Mouse (Mus musculus) heart, postnatal 0 days (tissue): Measurements from ENCODE around the gene Gmds. TPM values are rescaled to one million over a fixed set of nuclear protein-coding genes. Genes with fewer than 3 reads are reported as not detected.

Experiments
- ATAC-seq: fragments of 200-750 bp; cut with Nextera tagmentation; 2 replicates; pipeline ENCODE4 v1.8.0; 2017; ENCODE audit warnings: low read depth, moderate number of reproducible peaks, moderate library complexity; ENCODE audit not compliant: insufficient read depth
- DNase-seq: peaks from one replicate; pipeline ENCODE4 v3.0.0-alpha.2; 2016; ENCODE audit warnings: low spot score
- H3K27ac ChIP-seq: fragments of 300-500 bp; sonication (generic); 2 replicates; pipeline ENCODE4 v1.5.1; 2014; ENCODE audit warnings: low read depth, mild to moderate bottlenecking
- H3K27me3 ChIP-seq: fragments of 300-500 bp; sonication (generic); 2 replicates; pipeline ENCODE4 v1.6.1; 2014; ENCODE audit warnings: low read length, mixed read lengths; ENCODE audit not compliant: control insufficient read depth, insufficient read depth
- H3K36me3 ChIP-seq: fragments of 300-500 bp; sonication (generic); replicated peaks from 2 replicates; pipeline ENCODE4 v1.6.1; 2014; ENCODE audit warnings: low read length, mixed read lengths; ENCODE audit not compliant: control insufficient read depth, insufficient read depth
- H3K4me1 ChIP-seq: fragments of 300-500 bp; sonication (generic); 2 replicates; pipeline ENCODE4 v1.6.1; 2014; ENCODE audit warnings: antibody characterized with exemption; ENCODE audit not compliant: control insufficient read depth, insufficient read depth
- H3K4me2 ChIP-seq: fragments of 300-500 bp; sonication (generic); 2 replicates; pipeline ENCODE4 v1.6.1; 2014; ENCODE audit warnings: low read depth, mild to moderate bottlenecking, low read length, moderate library complexity
- H3K4me3 ChIP-seq: fragments of 300-500 bp; sonication (generic); 2 replicates; pipeline ENCODE4 v1.5.1; 2014; ENCODE audit warnings: low read depth, low read length
- H3K9ac ChIP-seq: fragments of 300-500 bp; sonication (generic); replicated peaks from 2 replicates; pipeline ENCODE4 v1.6.1; 2014; ENCODE audit warnings: low read depth, low read length, mixed read lengths
- H3K9me3 ChIP-seq: fragments of 300-500 bp; sonication (generic); replicated peaks from 2 replicates; pipeline ENCODE4 v1.6.1; 2016; ENCODE audit warnings: low read length; ENCODE audit not compliant: control insufficient read depth
- CTCF ChIP-seq: IDR thresholded peaks from 2 replicates; pipeline ENCODE4 v1.5.1; 2016; ENCODE audit warnings: antibody characterized with exemption, control low read depth, low read depth
- EP300 ChIP-seq: IDR thresholded peaks from 2 replicates; pipeline ENCODE4 v1.6.1; 2016; ENCODE audit warnings: antibody characterized with exemption, low read depth
- WGBS: fragments of 180-500 bp; shearing (Covaris S2); extraction: QIAGEN DNeasy Blood & Tissue Kit; methylation state at CpG from one replicate; pipeline ENCODE4 v1.1.7; 2014; 5-methylcytosine and 5-hydroxymethylcytosine counted together
- polyA plus RNA-seq: library from polyadenylated mRNA; unstranded; fragments of >200 nt; fragmentation: Nextera tagmentation; extraction: Ambion mirVana; gene quantifications from 2 replicates; pipeline ENCODE4 v1.2.1, GENCODE M21; 2015
- total RNA-seq: library from RNA; depleted of rRNA; stranded (reverse); fragments of >200 nt; gene quantifications from 2 replicates; pipeline ENCODE4 v1.2.3, GENCODE M21; 2014; ENCODE audit warnings: low replicate concordance

The Gmds gene
- total and polyA plus RNA-seq, 2 experiments from 2014 or later, result 1.3 to 13.0 TPM

DNA sequence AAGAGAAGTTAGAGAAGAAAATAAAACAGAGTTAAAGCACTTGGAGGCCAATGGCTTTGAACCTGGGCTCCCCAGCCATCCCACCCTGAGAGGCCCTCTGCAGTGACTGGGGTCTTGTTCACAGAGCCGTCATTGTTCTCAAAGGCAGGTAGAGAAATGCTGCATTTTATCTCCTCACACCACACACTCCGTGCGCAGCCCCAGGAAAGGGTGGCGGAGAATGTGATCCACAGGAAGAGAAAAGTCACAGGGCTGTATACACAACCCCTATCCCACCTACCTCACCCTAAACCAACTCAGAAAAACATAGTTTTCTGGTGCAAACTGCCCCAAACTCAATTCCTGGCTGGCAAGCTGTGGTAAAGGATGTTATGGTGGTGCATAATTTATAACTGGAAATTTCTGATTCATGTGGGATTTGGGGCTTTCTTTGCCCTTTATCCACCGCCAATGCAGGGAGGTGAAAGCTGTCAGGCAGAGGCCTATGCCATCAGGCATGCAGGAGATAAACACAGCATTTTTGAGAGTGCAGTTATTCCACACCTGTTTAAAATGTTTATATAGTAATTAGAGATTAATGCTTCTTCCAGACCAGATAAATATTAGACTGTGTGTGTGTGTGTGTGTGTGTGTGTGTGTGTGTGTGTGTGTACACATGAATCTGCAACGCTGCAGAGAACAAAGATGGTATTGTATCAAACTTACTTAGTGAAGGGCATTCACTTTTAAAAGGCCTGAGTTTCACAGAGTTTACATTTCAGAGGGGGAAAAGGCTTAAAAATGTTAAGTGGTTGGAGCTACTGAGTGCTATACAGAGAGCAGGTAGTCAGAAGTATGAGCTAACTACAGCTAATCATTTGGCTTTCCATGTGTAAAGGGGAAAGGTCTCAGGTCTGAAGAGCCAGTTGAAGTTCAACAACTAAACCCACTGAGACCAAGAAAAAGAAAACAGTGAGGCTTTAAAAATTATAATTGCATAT, 290.3 kb downstream of the Gmds start:
- Histone ChIP-seq H3K27ac (no peak overlapping the region), H3K4me3 (no peak overlapping the region), H3K27me3 (no peaks in the 10 kb centered on the region), H3K4me2 (no peak overlapping the region), H3K9ac (no peak overlapping the region), H3K4me1 (no peaks in the 10 kb centered on the region), H3K9me3 (no peaks in the 10 kb centered on the region), H3K36me3 (no peaks in the 10 kb centered on the region)
- ATAC-seq, result no peak
- WGBS, result 62% methylated on average over 6 of the region's 6 CpGs
- TF ChIP-seq CTCF, result no peak
- no peak for TF ChIP-seq EP300
- DNase-seq, result no peak

DNA sequence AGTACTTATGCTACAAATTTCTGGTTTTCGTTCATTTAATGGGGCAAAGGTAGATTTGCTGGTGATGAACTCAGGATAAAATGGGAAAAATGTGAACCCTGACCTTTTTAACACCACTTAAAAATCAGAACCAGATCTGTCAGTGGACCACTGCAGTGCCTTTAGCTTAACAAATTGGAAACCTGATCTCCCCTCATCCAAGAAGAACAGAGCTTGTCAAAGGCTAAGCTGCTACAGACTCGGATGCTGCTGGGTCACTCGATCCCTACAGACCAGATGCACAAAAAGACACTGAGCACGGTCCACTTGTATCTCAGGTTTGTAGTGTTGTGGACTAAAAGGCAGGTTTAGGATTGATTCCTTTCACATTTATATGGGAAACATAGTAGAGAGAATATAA, 291.6 kb downstream of the Gmds start:
- Histone ChIP-seq H3K27me3 (no peaks in the 10 kb centered on the region), H3K27ac (no peak overlapping the region), H3K4me3 (no peak overlapping the region), H3K4me1 (0 out of 2 replicates have a peak, but pooled peaks cover 5% of the 10 kb centered on the region), H3K9me3 (no peaks in the 10 kb centered on the region), H3K9ac (no peak overlapping the region), H3K36me3 (no peaks in the 10 kb centered on the region), H3K4me2 (no peak overlapping the region)
- TF ChIP-seq EP300, result no peak
- no peak for TF ChIP-seq CTCF
- DNase-seq (no peak), ATAC-seq (no peak)
- whole genome bisulfite sequencing, result 55% methylated on average over 4 of the region's 4 CpGs

DNA sequence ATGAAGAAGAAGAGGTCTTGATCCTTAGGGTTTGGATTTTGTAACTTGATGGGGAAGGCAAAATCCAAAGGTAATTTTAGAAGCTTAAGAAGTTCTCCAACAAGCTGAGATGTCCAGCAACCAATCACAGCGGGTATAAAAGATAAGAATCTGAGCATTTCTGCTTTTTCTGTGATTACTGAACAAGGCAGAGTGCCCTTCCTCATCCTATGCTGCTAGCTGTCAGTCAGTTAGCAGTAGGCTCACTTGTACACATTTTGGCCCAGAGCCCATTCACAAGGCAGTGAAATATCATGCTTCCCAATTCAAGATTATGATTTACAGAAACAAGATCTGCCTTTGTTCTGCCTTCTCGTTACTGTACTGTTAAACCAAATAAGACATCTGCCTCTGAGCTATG, 295.8 kb downstream of the Gmds start:
- no peak overlapping the region for H3K4me2 ChIP-seq
- TF ChIP-seq EP300 (no peak), CTCF (no peak)
- no peak for DNase-seq
- H3K27ac ChIP-seq, result no peak overlapping the region
- ATAC-seq, result no peak
- 0 out of 2 replicates have a peak, but pooled peaks cover 5% of the 10 kb centered on the region for H3K4me1 ChIP-seq
- no peaks in the 10 kb centered on the region for H3K9me3 ChIP-seq
- H3K36me3 ChIP-seq, result no peaks in the 10 kb centered on the region
- H3K9ac ChIP-seq, result no peak overlapping the region
- 31% methylated on average over 2 of the region's 2 CpGs for WGBS
- H3K27me3 ChIP-seq, result no peaks in the 10 kb centered on the region
- H3K4me3 ChIP-seq, result no peak overlapping the region

DNA sequence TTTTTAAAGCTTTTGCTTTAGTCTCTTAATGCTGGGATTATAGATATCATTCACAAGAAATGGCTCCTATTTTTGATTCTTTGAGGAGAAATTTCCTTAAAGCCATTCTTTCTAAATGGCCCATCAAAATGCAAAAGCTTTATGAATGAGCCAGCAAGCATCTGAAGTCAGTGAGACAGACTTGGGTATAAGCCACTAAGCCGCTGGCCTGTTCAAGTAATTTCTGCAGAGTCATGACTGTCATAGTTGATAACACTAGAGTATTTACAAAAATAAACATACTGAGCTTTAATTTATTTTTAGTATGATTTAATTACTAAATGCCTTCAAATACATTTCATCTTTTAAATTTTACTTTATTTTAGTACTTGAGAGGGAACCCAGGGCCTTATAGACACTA, 297.7 kb downstream of the Gmds start:
- Histone ChIP-seq H3K9me3 (no peaks in the 10 kb centered on the region), H3K4me3 (no peak overlapping the region), H3K4me1 (0 out of 2 replicates have a peak, but pooled peaks cover 5% of the 10 kb centered on the region), H3K27ac (no peak overlapping the region), H3K36me3 (no peaks in the 10 kb centered on the region), H3K4me2 (no peak overlapping the region), H3K27me3 (no peaks in the 10 kb centered on the region), H3K9ac (no peak overlapping the region)
- DNase-seq (no peak), ATAC-seq (no peak)
- no peak for TF ChIP-seq EP300
- no peak for TF ChIP-seq CTCF
- WGBS, result 77% methylated on average over 1 of the region's 1 CpGs

DNA sequence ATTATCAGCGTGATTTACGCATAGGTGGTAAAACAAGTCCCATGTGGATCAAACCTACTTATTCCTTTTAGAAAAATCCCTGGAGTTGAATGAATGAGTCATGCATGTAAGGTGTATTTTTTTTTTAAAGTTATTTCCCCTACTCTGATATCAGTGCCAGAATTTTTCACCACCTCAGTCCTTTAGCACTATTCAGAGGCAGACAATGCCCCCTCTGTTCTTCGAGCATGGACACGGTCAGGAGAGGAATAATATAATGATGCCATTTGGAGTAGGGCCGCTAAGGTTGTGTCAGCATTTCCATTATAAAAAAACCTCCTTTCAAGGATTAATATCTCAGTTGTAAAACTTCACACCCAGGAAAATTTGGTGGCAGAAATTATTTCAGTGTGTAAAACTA, 301.6 kb downstream of the Gmds start:
- Histone ChIP-seq H3K9ac (no peak overlapping the region), H3K9me3 (no peaks in the 10 kb centered on the region), H3K36me3 (no peaks in the 10 kb centered on the region), H3K4me1 (no peaks in the 10 kb centered on the region), H3K4me3 (no peak overlapping the region), H3K4me2 (no peak overlapping the region), H3K27ac (no peak overlapping the region), H3K27me3 (no peaks in the 10 kb centered on the region)
- DNase-seq, result no peak
- 78% methylated on average over 5 of the region's 5 CpGs for WGBS
- no peak for ATAC-seq
- no peak for TF ChIP-seq CTCF
